Mouse (Mus musculus): Measurements from ENCODE around the gene Polr3e.
A peak's percentile ranks its signal among the peaks of the same experiment; 100 is the strongest.
"Not testable (repeated sequence)": the region's sequence is repeated elsewhere in the genome, so short reads cannot be mapped to it uniquely, and the experiment has no call there.

Gene Polr3e

DNA sequence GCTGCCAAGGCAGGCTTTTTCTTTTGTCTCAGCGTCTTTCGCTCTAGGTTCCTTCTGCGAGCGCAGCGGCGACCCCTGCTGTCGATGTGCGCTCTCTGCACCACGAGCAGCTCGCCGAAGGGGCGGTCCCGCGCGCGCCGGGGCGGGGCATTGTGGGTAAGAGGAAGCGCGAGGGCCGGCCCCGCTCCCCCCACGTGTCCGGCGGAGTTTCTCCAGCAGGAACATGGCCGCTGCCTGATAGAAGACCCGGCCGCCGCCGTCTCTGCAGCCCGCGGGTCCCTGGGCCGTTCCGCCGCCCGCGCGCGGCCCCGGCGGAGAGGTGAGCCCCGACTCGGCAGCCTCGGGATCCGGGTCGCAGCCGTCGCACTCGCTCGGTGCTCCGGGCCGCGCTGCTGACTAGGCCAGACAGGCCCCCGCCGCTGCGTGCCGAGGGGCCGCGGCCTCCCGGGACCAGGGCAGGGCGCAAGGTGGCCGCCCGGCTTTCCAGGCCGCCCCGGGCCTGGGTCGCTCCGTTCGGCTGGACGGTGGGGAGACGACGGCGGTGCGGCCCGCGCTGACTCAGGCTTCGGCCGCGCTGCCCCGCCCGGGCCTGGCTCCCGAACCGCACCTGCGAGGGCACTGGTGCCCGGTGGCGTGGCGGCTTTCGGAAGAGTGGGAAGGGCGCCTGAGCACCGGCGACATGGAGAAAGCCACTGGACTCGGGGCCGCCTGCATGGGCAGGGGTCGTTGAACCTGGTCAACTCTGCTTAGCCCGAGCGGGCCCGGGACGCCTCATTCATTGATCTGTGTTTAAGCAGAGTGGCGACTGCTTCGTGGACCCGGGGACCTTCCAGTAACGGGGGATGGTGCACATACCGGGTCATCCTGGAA, at the start of gene Polr3e:
TSS of gene Polr3e (plus strand) at position 153 of the 870 bp plus-strand sequence.
- peak; percentile 98 for DNase-seq (ENCODE audit: low spot score)

DNA sequence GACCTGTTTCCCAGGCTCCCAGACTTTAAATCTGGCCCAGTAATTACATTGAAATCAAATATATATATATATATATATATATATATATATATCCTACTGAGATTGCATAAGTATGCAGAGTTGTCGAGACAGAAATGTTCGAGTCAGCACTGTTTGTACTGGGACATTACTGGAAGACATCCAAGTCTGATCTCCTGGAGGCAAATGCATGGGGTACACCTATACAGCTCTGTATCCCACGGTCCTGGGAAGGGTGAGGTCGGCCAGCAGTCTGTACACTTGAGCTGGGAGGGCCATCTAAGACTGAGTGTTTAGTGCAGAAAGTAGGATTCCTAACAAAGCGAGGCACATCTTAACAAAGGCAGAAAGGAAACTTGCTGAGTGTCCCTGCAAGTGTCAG, 47.7 kb upstream of the Polr3e start:
- DNase-seq (ENCODE audit: low spot score) = no peak

DNA sequence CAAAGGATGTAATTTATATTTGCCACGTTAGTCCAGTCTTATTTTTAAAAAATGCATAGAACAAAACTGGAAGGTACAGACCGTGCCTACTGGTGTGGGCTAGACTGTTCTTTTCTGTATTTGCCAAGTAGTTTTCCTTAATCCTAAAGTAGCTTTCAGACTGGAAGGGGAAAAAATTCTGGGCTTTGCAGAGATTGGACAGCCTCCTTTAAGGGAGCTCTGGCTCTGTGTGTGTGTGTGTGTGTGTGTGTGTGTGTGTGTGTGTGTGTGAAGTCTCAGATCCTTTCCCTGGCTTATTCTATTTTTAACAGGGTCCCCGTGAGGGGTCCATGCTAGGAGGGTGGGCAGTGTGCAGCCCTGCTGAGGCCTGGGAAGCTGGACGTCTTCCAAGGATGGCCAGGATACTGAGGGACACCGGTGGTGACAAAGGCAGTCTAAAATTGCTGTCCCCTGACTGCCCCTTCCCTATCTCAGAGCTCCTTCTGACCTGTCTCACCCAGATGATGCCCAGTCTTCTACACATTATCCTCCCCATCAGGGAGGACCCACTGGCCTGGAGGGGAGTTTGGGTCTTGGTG, 47.0 kb upstream of the Polr3e start:
- DNase-seq (ENCODE audit: low spot score) = no peak

DNA sequence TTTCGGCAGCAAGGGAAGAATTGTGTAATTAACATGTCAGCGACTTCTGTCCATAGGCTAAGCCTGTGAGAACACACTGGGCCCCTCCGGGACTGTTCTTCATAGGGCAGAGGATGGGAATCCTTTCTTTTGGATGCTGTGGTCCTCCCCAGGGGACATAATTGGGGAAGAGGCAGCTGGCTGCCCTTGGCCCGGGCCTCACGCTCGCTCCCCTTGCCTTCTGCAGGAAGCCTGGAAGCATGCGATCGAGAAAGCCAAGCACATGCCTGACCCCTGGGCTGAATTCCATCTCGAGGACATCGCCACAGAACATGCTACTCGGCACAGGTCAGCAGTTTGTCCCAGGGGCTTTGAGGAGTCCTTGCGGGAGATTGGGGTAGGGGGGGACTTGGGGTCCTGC, 44.5 kb upstream of the Polr3e start:
- no peak for DNase-seq (ENCODE audit: low spot score)

DNA sequence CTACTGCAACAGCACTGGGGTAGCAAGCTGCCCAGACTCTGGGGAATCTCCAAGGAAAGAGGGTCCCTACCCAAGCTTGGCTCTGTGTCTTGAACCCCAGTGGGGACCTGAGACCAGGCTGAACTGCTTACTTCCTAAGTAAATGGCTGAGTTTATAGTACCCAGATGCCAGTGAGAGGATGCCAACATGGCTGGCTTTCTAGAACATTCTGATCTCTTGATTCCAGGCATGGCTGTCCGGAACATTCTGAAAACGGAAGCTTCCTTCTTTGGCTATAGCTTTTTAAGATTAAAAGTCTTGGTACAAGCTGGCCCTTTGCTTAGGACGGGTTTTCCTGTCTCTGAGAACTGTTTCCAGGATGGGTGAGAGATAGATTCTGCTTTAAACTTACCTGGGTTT, 43.5 kb upstream of the Polr3e start:
- DNase-seq (ENCODE audit: low spot score) = no peak

DNA sequence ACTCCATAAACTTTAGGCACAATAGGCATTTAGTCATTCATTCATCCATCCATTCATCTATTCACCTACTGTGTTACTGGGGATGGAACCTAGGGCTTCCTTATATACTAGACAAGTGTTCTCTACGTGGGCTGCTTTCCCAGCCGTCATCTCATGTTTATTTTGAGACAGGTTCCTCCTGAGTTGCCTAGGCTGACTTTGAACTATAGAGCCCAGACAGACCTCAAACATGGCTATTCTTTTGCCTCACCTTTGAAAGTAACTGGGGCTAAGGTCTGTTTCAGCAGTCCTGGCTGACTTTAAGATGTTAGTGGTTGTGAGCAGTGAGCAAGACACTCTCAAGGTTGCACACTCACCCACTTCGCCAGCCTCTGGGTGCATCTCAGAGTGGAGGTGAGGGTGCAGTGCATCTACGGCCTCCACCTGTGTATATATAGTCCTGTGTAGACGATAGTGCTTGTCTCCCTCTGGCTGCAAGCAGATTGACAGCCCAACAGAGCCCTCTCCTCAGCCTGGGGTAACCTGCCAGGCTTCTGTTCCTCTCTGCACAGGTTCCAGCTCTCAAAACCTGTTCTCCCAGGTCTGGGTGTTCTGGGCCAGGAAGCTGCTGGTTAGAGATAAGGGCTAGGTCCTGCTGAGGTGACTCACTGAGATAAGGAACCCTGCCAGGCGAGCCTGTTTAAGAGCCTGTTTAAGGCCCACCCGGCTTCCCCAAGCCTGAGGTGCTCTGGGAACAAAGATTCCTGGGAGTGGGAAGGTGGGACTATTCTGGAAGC, 42.6 kb upstream of the Polr3e start:
- no peak for DNase-seq (ENCODE audit: low spot score)

DNA sequence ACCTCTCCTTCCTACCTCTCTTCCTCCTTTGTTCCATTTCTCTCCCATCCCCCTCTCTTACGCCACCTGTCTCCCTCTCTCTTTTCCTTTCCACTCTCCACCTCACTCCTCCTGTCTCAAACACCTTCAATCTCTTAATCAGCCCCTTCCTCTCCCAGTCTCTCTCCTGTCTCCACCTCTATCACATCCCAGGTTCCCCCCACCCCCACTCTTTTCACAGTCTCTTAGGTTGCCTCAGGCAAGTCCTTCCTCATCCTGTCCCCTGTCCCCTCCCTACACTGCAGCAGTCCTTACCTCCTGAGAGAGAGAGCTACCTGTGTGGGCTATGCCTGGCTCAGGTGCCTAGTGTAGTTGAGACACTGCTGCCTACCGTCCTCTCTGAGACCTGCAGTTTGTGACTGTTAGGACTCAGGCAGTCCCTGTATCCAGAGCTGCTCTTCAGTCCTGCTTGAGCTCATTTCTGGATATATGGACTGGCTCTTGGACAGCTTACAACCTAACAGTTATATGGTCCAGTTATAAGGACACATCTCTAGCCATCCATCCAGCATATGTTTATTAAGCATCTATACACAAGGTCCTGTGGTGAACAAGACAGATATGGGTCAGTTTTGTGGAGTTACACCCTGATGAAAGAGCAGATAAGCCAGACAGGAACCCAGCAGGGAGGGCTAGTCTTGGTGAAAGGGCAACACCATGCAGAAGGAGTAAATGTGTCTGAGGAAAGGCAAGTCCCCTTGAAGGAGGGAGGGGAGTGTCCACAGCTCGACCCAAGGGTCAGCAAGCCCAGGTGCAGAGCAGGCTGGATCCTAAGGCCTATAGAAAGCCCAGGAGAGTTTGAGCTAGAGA, 41.8 kb upstream of the Polr3e start:
- DNase-seq (ENCODE audit: low spot score) = no peak

DNA sequence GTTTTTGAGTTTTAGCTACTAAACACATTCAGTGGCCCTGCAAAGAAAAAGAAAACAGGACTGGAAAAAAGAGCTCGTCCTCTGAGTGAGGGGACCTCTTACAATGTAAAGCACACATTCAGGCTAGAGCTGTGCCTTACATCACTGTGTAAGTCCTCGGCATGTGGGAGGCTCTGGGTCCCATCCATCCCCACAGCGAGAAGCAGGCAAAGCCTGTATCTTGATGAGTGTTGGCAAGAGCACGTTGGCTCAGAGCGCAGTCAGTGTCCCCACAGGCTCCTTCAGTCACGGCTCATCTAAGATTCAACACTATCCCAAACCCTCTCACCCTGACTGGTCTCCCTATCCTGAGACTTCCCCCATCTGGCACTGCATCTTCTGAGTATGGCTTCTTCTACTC, 39.3 kb upstream of the Polr3e start:
- no peak for DNase-seq (ENCODE audit: low spot score)

DNA sequence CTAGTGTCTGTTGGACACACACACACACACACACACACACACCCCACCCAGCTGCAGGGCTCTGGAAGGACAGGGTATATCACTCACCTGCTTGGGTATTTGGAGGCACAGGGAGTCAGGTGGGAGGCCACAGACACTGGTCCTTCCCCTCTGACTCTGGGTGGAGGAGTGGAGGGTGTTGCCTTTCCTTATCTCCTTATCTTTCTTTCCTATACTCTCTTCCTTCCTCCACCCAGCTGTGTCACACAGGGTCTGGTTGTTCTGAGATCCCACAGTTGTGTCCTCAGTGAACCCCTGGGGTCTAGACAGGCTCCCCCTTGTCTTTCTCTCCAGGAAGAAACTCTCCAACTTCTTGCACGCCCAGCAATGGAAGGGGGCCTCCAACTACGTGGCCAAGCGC, 37.6 kb upstream of the Polr3e start:
- no peak for DNase-seq (ENCODE audit: low spot score)

DNA sequence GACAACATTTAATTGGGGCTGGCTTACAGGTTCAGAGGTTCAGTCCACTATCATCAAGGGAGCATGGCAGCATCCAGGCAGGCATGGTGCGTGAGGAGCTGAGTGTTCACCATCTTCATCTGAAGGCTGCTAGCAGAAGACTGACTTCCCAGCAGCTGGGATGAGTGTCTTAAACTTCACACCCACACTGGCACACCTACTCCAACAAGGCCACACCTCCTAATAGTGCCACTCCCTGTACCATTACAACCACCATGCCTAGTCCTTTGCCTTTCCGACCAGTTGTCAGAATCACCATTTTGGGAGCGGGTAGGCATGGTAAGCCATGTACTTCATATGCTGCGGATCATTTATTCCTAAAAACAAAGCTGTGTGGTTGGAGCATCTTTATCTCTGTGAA, 36.8 kb upstream of the Polr3e start:
- DNase-seq (ENCODE audit: low spot score) = no peak

DNA sequence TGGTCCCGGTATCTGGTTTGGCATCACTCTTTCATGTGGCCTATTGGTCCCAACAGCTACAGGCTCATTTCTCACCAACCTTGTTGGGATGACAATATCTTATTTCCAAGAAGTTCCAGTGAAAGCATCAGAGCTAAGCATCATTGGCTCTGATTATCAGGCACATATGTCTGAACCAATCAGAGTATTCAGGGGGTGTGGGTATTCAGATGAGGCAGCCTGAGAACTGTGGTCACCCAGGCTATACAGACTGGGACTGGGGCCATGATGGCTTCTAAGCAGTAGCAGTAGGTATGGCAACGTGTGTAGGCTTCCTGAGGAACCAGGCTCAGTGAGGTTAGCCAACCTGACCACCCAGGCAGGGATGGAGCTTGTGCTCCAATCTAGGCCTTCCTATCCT, 36.1 kb upstream of the Polr3e start:
- no peak for DNase-seq (ENCODE audit: low spot score)

DNA sequence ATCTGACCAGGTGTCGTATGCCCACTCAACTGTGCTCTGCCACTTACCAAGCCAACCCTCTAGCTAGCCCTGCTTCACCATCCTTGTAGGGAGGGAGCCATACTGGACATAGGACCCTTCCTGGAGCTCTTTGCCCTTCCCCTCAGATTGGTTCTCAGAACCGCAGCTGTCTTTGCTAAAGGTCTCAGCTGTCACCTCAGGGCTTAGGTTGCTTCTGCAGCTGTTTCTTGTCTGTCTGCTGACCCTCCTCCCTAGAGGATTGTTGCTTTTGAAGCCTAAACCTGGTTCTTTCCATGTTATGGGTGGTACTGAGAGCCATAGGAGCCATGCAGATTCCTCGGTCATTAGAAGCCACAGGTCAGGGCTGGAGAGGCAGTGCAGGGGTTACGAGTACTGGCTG, 34.9 kb upstream of the Polr3e start:
- no peak for DNase-seq (ENCODE audit: low spot score)

DNA sequence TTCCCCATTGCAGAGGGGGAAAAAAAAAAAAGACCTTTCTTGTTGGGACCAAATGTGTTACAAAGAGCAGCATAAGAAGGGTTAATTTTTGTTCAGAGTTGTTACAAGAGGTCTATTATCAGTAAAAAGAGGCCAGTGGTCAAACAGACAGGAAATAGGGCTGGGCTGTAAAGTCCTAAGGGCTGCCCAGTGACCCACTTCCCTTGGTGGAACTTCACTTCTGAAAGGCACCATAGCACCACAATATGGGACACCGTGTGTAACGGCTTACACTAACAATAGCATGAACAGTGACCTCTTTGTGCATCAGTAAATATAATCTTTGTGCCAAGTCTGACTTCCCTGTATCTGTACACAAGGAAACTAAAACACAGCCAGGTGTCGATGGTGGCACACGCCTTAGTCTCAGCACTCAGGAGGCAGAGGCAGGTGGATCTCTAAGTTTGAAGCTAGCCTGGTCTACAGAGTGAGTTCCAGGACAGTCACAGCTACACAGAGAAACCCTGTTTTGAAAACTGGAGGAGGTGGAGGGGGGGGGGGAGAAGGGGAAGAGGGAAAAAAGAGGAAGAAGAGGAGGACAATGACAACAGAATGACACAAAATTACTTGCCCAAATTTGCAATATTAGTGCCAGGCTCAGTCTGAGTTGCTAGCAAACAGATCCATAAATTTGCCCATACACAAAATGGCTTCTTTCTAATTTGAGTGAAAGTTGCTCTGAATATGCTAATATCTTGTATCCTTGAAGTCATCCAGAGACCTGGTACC, 33.8 kb upstream of the Polr3e start:
- no peak for DNase-seq (ENCODE audit: low spot score)

DNA sequence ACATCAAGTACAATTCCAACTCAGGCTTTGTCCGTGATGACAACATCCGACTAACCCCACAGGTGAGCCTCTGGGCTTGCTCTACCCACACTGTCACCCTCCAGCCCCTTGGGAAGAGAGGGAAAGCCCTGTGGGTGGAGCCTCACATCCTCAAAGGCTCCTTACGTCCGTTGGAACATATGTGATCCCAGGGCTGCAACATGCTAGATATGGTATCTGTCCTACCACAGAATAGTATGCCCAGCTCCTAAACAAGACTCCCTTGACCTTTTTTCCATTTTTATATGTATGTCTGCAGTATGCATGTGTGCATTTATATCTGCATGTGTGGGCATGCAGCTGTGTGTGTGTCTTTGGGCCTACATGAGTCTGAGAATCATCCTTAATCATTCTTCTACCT, 32.8 kb upstream of the Polr3e start:
- no peak for DNase-seq (ENCODE audit: low spot score)

DNA sequence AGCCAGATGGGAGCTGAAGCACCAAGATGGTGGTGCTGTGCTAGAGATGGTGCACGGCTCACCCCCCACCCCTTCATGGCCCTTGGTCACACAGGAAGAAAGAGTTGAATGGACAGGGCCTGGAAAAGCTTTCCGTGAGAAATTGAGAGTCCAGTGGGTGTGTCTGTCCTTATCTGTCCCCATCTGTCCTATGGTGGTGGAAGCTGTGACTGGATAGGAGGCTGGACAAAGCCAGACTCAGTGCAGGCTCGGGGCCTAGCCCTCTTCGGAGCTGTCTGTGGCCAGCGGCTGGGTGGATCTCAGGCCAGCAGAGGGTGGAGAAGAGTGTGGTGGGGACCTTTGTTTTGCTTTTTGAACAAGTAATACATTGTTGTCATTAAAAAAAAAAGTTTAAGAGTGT, 24.4 kb upstream of the Polr3e start:
- no peak for DNase-seq (ENCODE audit: low spot score)

DNA sequence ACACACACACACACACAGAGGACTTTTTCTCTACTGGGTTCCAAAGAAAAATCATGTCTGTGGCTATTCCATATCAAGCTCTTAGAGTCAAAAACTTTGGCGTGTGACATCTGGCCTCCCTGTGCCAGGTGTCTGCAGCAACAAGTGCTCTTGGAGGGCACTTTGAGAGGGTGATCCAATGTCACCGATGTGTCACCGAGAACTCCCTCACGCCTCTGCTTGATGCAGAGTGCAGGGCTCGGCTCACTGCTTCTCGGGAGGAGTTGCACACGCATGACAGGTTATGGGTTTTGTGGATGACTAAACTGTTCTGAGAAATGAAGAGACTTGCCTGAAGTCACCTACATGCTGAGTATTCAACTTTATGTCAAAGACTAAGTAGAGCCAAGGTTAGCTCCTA, 20.5 kb upstream of the Polr3e start:
- no peak for DNase-seq (ENCODE audit: low spot score)

DNA sequence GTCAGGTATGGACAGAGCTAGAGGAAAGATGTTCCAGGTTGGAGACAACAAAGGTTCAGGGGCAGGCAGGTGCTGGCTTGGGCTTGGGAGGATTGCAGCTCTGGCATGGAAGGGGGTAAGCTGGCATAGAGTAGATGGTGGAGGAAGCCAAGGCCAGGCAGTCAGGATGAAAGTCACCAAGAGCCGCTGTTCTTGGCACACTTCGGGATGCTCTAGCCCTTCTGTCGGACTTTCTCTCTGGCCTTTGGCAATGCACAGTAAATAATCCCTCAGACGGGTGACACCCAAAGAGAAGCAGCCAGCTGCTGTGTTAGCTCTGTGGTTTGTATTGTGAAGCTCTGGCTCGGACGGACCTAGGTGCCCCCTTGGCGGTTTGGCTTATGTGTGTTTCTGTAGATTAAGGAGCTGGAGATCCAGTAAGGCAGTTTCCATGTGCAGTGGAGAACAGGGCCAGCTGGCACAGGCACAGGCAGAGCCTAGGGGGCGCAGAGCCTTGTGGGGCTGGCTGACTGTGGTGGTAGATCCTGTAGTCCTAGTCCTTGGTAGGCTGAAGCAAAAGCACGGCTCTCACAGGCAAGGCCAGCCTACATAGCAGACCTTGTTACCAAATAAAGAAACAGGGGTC, 19.7 kb upstream of the Polr3e start:
- no peak for DNase-seq (ENCODE audit: low spot score)

DNA sequence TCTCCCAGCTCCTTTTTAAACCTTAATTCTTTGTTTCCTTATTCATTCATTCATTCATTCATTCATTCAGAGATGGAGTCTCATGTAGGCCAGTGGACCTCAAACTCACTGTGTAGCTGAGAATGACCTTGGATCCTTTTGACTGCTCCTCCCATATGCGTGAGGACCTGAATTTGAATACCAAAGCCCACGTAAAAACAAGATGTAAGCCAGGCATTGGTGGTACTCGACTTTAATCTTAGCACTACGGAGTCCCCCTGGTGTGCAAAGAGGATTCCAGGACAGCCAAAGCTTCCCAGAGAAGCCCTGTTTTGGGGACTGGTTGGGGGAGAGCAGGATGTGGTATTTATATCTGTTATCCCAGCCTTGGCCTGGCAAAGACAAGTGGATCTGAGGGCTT, 17.4 kb upstream of the Polr3e start:
- no peak for DNase-seq (ENCODE audit: low spot score)

DNA sequence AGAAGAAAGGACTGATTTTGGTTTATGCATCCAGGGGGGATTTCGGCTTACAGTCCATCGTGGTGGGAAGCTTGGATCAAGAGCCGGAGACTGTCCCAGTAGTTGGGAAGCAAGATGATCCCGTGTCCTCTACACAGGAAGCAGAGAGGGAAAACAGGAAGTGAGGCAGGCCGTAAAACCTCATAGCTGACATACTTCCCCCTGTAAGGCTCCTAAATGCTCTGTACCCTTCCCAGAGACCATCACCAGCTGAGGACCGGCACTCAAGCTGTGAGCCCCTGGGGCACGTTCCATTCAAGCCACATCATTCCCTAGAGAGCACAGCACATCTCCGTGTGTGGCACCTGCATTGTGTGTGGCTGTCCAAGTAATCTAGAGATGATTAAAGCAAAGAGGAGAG, 15.8 kb upstream of the Polr3e start:
- DNase-seq (ENCODE audit: low spot score) = no peak

DNA sequence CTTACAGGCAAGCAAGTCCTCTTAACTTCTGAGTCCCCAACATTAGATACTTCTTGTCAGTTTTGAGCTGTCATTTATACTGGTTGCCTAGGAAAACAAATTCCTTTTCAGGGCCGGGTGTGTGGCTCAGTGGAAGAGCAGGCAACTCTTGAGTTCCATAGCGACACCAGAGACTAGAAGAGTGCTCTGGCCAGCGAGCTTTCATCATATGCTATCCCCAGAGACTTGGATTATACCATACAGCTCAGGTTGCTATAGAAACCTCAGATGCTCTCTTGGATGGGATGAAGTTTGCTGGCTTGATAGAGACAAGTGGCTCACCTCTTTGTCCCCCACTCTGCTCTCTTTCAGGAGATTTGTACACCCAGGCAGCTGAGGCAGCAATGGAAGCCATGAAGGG, 14.6 kb upstream of the Polr3e start:
- DNase-seq (ENCODE audit: low spot score) = peak; percentile 67

DNA sequence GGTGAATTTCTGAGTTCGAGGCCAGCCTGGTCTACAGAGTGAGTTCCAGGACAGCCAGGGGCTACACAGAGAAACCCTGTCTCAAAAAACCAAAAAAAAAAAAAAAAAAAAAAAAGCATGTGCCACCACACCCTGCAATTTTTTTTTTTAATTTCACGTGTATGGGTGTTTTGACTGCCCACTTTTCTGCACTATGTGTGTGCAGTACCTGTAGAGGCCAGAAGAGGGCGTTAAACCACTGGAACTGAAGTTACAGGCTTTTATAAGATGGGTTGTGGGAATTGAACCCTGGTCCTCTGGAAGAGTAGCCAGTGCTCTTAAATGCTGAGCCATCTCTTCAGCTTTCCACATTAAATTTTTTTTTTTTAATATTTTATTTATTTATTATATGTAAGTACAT, 7.4 kb upstream of the Polr3e start:
- DNase-seq (ENCODE audit: low spot score) = not testable (repeated sequence)
